Mouse (Mus musculus): ENCODE measurements around the gene Mis18a.

- TF ChIP-seq CTCF (IDR thresholded peaks at IDR 0.05) (no peak), POLR2A (IDR thresholded peaks at IDR 0.05; ENCODE audit: insufficient read depth, low read depth, low read length) (no peak), EP300 (IDR thresholded peaks at IDR 0.05; ENCODE audit: insufficient read depth, low read depth, low read length) (no peak)
Observed at GRCm38 (mm10) chr16:90701541-90701940, 25.7 kb downstream of the Mis18a start.
